Mouse (Mus musculus): ENCODE measurements around the gene R3hdm2.

R3hdm2 gene

GRCm38 (mm10) chr10:127517941-127518340 is 137.8 kb downstream of the R3hdm2 start:
- DNase-seq (ENCODE audit: low spot score): no peak

- no peak for DNase-seq (ENCODE audit: low spot score)
These were observed 139.0 kb downstream of the R3hdm2 start for GRCm38 (mm10) chr10:127519041-127519701.

DNA sequence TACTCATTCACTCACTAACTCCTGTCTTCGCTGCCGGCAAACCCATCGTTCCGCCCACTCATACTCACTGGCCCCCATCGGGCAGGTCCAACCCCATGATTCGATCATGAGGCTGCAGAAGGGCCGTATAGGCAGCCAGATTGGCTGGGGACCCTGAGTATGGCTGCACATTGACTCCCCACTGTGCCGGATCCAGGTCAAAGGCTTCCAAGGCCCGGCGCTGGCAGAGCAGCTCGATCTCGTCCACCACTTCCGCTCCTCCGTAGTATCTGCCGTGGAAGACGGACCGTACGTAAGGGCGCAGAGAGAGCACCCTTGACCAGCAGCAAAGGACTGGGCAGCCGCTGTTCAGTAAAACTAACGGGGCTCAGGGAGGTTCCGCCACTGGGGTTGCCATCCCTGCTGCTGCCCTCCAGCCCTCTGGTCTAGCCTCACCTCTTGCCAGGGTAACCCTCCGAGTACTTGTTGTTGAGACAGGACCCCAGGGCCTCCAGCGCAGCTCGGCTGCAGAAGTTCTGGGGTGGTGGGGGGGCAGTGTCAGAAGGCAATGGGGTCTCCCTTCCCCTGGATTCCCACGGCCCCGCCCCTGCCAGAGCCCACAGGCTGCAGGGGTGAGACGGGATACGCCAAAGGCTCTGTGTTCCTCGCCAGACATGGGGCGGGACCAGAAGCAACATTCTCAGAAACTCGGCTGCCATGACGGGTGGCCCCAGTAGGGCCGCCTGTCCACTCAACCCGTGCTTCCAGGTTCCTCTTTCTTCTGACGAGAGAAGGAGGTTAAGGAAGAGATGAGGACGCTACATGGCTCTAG is 140.0 kb downstream of the R3hdm2 start:
- no peak for DNase-seq (ENCODE audit: low spot score)

- DNase-seq (ENCODE audit: low spot score): no peak
These were observed 140.7 kb downstream of the R3hdm2 start for GRCm38 (mm10) chr10:127520714-127521357.

DNA sequence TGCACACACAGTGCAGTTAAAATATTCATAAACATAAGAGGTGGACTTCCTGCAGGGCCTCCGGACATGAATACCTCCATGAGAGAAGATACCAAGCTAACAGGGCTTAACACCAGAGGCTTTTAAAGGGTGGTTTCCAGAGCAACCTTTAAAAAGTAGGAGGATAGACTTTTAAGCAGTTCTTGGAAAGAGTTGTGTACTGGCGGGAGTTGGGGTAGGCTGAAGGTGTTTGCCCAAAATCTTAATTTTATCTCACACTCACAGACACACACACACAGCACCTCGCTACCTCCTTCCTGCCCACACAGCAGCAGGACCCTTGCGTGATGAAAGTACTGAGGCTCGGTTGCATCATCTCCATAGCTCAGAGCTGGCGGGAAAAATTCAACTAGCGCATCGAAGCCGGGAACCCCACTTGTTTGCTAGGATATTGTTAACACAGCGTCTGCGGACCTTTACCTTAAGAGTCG is 141.5 kb downstream of the R3hdm2 start:
- no peak for DNase-seq (ENCODE audit: low spot score)

GRCm38 (mm10) chr10:127522088-127522581 is 142.0 kb downstream of the R3hdm2 start, which contains the start of gene Shmt2:
Gene Shmt2, minus strand, starts transcription at chr10:127522444.
- DNase-seq (ENCODE audit: low spot score): peak; percentile 73

DNA sequence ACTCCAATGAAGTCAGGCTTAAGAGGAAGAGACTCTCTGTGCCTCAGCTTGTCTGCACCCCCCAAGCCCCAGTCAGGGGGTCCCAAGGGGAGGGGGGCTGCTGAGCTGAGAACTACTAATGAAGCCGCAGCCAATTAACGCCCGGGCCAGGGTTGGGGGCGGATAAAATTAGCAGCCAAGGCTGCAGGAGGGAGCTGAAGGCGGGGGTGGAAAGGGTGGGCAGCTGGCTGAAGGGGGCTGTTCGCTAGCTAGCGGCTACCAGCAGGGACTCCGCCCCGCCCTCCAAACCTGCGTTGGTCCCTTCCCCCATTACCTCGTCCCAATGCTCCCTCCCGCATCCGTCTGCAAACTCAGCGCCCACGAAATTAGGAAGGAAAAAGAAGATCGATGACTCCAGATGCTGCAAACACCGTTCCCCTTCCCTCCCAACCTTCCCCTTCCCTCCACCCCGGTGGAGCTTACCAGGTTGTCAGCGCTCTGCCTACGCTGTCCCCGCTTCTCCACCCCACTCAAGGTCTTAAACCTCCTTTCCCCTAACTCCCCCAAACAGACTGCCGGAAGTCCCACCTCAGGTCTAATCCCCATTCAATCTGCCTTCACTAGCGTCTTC is 144.6 kb downstream of the R3hdm2 start:
- no peak for DNase-seq (ENCODE audit: low spot score)

DNA sequence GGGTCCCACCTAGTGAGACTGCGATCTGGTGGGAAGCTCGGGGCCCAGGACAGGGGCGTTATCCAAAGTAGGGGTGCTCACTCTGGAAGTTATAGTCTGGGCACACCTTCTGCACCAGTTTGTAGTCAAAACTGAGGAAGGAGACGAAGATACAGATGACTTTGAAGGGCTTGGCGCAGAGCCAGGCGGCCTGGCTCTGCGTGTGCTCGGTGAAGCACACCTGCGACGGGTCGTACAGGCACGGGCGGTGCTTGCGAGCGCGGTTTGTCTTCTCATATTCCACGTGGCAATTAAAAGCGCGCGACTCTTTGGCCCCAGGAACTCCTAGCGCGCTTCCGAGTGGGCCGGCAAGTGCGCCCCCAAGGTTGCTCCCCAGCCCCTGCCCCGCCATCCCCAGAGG is 145.9 kb downstream of the R3hdm2 start:
- no peak for DNase-seq (ENCODE audit: low spot score)

DNA sequence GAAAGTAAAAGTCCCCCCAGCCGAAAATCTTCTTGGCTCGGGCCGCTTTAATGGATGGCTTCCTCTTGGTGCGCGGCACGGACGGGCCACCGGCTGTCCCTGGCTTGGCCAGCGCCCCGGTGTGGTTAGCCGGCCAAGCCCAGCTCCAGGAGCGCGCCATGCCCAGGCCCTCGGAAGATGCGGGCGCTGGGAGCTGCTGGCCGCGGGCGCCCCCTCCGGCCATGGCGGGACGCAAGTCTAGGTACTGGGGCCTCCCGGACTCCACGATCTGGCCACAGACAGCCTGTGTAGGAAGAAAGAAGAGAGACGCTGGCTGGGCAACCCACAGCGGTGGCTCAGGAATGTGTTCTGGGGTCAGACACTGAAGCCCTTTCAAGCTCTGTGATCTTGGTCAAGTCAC is 146.6 kb downstream of the R3hdm2 start:
- no peak for DNase-seq (ENCODE audit: low spot score)

- DNase-seq (ENCODE audit: low spot score): no peak
These were observed 147.4 kb downstream of the R3hdm2 start for GRCm38 (mm10) chr10:127527481-127527880.

- no peak for DNase-seq (ENCODE audit: low spot score)
These were observed 150.8 kb downstream of the R3hdm2 start for GRCm38 (mm10) chr10:127530945-127531344.

DNA sequence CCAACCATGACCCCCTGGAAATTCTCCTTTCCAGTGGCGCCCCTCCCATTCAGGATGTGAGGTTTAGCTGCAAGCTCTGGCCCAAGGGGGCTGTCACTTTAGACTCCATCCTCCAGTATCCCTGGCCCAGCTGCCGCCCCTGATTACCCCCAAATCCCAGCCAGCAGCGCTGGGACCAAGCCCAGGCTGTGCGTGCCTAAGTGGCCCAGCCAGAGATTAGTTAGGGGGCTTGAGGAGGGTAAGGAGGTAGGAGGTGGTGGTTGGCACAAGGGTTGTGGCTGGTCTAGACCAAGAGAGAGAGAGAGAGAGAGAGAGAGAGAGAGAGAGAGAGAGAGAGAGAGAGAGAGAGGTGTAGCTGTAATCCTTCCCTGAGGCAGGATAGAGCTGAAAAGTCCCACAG is 151.4 kb downstream of the R3hdm2 start:
- no peak for DNase-seq (ENCODE audit: low spot score)

DNA sequence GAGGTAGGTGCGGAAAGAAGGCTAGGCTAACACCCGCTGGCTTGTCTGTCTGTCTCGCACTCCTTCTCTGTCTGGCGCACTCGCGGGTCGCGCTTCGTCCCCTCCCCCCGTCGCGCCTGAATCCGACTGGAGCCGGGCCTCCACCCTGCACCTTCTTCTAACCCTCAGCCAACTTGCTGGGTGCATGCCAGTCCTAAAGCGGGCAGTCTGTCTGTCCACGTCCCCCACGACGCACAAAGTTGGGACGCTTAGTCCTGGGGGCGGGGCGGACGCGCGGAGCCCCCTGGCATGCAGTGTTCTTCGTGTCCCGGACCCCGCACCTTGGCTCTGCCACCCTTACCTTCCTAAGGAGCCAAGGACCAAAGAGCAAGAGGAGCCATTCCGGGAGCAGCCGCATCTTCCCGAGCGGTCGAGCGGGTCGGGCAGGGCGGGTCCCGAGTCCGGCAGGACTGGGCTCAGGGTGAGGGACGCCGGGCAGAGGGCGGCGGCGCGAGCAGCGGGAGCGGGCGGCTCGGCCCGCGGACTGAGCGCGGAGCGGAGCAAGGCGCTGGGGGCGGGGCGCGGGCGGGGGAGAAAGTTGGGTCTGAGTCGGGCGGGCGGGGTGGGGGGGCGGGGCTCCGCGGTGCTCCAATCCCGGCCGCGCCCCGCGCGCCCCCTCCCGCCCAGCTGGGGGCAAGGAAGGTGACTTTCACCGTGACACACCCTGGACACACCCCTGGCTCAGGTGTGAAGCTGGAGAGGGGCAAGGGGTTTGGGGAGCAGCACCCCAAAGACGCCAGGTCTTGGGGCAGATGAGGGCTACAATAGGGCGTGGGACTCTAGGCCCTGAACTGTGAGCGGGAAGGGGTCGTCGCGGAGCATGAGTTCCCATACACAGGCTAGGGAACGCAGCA is 154.2 kb downstream of the R3hdm2 start, which contains the start of gene Nxph4:
Nxph4 (minus strand) TSS at position 524 of the 893 bp plus-strand sequence.
- DNase-seq (ENCODE audit: low spot score): no peak

GRCm38 (mm10) chr10:127534929-127535384 is 154.8 kb downstream of the R3hdm2 start:
- no peak for DNase-seq (ENCODE audit: low spot score)

GRCm38 (mm10) chr10:127536586-127537314 is 156.6 kb downstream of the R3hdm2 start:
- DNase-seq (ENCODE audit: low spot score): no peak

DNA sequence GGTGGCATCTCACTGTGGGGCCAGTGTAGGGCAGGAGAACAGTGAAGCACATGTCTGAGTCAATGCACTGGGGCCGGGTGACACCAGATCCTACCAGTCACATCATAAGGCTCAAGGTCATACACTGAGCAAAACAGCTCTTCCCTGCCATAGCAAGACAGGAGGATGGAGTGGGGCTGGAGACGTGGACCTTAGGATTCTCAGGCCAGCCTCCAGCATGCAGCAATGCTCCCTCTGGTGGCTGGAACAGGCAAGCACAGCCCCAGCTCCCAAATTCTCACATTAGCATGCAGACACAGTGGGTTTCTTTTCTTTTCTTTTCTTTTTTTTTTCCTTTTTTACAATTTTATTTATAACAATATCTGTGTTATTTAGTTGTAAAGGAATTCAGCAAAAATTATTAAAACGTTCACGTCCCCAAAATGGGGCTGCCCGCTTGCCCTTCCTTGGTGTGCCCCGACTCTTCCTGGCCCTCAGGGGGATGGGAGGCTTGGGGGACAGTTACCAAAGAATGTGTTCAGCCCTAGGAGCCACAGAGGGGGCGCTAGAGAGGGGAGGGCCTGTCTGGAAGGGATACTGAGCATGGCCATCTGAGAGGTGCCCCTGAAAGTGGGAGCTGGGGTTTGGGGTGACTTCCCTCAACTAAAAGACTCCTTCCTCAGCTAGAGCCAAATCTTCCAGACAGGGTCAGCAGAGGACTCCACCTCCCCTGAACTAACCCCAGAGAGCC is 157.9 kb downstream of the R3hdm2 start:
- peak; percentile 80 for DNase-seq (ENCODE audit: low spot score)

DNA sequence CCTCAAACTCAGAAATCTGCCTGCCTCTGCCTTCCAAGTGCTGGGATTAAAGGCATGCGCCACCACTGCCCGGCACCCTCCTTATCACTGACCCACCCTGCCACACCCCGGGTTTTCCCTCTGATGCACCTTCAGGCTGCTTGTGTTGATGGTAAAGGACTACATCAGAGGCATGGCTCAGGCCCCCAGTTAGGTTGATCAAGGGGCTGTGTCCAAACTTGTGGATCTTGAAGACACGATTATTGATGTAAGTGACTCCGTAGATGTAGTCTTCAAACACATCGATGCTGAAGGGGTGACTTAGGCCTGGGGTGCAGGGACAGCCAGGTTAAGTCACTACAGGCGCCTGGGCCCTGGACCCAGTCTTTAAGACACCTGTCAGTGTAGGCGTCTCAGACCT is 161.4 kb downstream of the R3hdm2 start:
- no peak for DNase-seq (ENCODE audit: low spot score)

- DNase-seq (ENCODE audit: low spot score): no peak
These were observed 162.0 kb downstream of the R3hdm2 start for GRCm38 (mm10) chr10:127542084-127542483.

DNA sequence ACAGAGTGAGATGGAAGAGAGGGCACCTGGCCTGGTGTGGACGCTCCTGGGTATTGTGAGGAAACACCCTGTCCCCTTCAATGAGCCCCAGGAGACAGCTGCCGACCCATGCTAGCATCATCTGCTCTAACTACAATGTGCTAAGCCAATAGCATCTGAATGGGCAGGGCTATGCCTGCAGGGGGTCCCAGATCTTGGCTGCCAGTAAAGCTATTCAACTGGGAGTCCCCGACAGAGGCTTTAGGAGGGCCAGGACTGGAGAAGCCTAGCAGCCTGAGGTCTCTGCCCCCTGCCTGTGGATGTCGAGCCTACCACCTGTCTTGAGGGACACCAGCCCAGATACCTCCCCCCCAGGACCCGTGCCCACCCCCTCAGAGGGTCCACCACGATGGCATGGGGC is 162.6 kb downstream of the R3hdm2 start:
- no peak for DNase-seq (ENCODE audit: low spot score)

DNA sequence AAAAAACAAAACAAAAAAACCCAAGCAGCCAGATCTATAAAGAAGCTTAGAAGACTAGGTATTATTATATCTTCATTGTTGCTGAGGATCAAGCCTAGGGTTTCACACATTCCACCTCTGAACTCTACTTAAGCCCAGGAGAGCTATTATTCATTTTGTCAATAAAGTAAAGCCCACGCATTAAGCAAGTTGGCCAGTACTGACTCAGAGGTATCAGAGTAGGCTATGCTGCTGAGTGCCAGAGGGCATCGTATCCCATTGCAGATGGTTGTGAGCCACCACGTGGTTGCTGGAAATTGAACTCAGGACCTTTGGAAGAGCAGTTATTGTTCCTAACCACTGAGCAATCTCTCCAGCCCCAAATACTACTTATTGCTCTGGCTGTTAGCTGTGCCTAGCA is 163.8 kb downstream of the R3hdm2 start:
- DNase-seq (ENCODE audit: low spot score): no peak

All from ovary, postnatal 14 days (tissue).